Mouse (Mus musculus): ENCODE data around the gene Exosc9. TPM values are rescaled to one million over a fixed set of nuclear protein-coding genes. Genes with fewer than 3 reads are reported as not detected.

Exosc9 gene
- polyA plus RNA-seq, 1 experiment from 2014 or later, result 69.1 TPM

DNA sequence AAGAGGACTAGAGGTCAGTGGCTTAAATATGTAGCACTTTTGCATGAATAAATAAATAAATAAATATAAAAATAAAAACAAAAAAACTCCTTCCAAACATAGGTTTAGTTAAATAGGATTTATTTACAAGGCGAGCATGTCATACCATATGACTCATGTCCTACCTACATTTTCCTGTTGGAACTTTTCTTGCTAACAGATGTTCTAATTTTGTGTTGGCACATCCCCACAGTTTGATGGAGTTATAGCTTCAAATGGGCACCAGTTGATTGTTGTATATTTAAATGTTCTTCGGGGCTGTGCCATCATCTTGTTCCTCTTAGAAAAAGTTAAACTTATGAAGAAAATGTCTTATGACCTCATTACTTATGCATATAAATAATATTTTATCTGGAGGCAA, 11.0 kb upstream of the Exosc9 start:
- Histone ChIP-seq H3K27ac (ENCODE audit: low read depth, low read length) (no peak overlapping the region), H3K36me3 (ENCODE audit: control insufficient read depth, insufficient read depth, low read length) (no peaks in the 10 kb centered on the region), H3K27me3 (ENCODE audit: control insufficient read depth, insufficient read depth, low read length) (no peaks in the 10 kb centered on the region), H3K4me3 (ENCODE audit: low read length) (no peak overlapping the region), H3K4me2 (replicated peaks; ENCODE audit: low read depth, low read length) (no peak overlapping the region), H3K4me1 (ENCODE audit: control insufficient read depth, insufficient read depth, low read length) (no peaks in the 10 kb centered on the region), H3K9me3 (ENCODE audit: control insufficient read depth, low read length) (no peaks in the 10 kb centered on the region), H3K9ac (ENCODE audit: low read depth, low read length) (no peak overlapping the region)
- no peak for ATAC-seq (ENCODE audit: low FRiP score, low TSS enrichment)
- WGBS, result 94% methylated on average over 2 of the region's 2 CpGs

DNA sequence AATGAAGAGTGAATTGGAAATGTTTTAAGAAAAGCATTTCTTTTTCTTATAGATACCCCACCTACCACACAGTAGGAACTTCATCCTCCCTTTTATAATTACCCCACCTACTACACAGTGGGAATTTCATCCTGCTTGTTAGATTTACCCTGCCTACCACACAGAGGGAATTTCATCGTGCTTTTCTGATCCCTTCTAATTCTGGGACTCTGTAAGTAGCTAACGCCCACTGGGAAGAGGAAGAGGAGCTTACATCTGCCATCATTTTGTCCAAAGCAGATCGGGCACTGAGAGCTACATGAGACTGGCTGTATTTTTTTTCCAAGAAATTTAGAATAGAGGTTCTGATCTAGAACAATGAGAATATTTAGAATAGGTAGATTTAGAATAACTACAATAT, 7.4 kb upstream of the Exosc9 start:
- Histone ChIP-seq H3K27me3 (ENCODE audit: control insufficient read depth, insufficient read depth, low read length) (no peaks in the 10 kb centered on the region), H3K4me2 (replicated peaks; ENCODE audit: low read depth, low read length) (no peak overlapping the region), H3K9ac (ENCODE audit: low read depth, low read length) (no peak overlapping the region), H3K4me3 (ENCODE audit: low read length) (no peak overlapping the region), H3K4me1 (ENCODE audit: control insufficient read depth, insufficient read depth, low read length) (no peaks in the 10 kb centered on the region), H3K36me3 (ENCODE audit: control insufficient read depth, insufficient read depth, low read length) (no peaks in the 10 kb centered on the region), H3K27ac (ENCODE audit: low read depth, low read length) (no peak overlapping the region), H3K9me3 (ENCODE audit: control insufficient read depth, low read length) (no peaks in the 10 kb centered on the region)
- ATAC-seq (ENCODE audit: low FRiP score, low TSS enrichment), result no peak
- 86% methylated on average over 3 of the region's 3 CpGs for WGBS

DNA sequence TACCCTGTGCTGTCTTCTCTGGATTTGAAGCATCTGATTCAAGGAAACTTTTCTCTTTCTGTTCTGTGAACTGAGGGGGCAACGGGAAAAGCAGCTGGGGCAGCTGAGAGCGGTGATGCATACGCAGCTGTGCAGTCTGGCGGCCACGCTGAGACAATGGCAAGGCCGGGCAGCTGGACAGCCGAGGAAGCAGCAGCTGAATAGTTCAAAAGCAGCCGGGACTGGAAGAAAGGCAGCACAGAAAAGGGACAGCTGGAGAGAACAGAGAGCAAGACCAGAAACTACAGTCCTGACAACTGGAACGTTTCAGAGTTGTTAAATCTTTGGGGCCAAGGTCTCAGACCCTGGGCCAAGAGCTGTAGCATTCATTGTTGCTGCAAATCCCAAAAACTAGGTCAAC, 1.1 kb upstream of the Exosc9 start:
- Histone ChIP-seq H3K36me3 (ENCODE audit: control insufficient read depth, insufficient read depth, low read length) (peaks cover 24% of the 10 kb centered on the region), H3K27ac (ENCODE audit: low read depth, low read length) (no peak overlapping the region), H3K4me2 (replicated peaks; ENCODE audit: low read depth, low read length) (peak overlapping the region; percentile 93), H3K27me3 (ENCODE audit: control insufficient read depth, insufficient read depth, low read length) (no peaks in the 10 kb centered on the region), H3K9me3 (ENCODE audit: control insufficient read depth, low read length) (no peaks in the 10 kb centered on the region), H3K4me1 (ENCODE audit: control insufficient read depth, insufficient read depth, low read length) (no peaks in the 10 kb centered on the region), H3K9ac (ENCODE audit: low read depth, low read length) (0 out of 2 replicates have a peak overlapping the region, but pooled peaks have one; percentile 4), H3K4me3 (ENCODE audit: low read length) (peak overlapping the region; percentile 93; the same call in 1 of the 2 replicates)
- WGBS, result 27% methylated on average over 9 of the region's 9 CpGs
- ATAC-seq (ENCODE audit: low FRiP score, low TSS enrichment), result no peak

DNA sequence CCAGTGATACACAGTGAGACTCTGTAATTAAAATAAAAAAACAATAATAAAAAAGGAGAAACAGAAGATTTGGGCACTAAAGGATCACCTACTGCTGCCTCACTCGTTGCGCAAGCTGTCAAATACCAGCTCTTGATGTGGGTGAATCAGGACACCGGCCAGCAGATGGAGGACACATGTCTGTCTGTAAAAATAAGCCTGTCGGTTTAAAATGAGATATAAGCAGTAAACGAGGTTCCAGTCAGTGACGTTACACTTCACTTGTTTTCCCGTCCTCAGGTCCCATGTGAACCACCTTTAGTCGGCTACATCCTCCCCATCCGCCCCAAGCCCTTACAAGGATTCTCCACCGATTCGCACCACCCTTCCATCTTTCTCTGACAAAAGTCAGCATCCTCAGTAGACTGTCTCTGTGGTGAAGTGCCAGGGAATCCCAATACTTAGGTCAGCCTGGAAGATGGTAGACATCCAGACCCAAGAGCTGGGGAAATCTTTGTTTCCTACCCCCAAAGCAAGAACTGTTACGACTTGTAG, 488 bp upstream of the Exosc9 start:
- peak; percentile 62 for ATAC-seq (ENCODE audit: low FRiP score, low TSS enrichment)
- no peaks in the 10 kb centered on the region for H3K4me1 ChIP-seq (ENCODE audit: control insufficient read depth, insufficient read depth, low read length)
- no peaks in the 10 kb centered on the region for H3K27me3 ChIP-seq (ENCODE audit: control insufficient read depth, insufficient read depth, low read length)
- peak overlapping the region; percentile 93 for H3K4me3 ChIP-seq (ENCODE audit: low read length)
- no peak overlapping the region for H3K27ac ChIP-seq (ENCODE audit: low read depth, low read length)
- peak overlapping the region; percentile 93 for H3K4me2 ChIP-seq (replicated peaks; ENCODE audit: low read depth, low read length)
- peak overlapping the region; percentile 72; the same call in 1 of the 2 replicates for H3K9ac ChIP-seq (ENCODE audit: low read depth, low read length)
- peaks cover 28% of the 10 kb centered on the region for H3K36me3 ChIP-seq (ENCODE audit: control insufficient read depth, insufficient read depth, low read length)
- H3K9me3 ChIP-seq (ENCODE audit: control insufficient read depth, low read length), result no peaks in the 10 kb centered on the region
- 22% methylated on average over 12 of the region's 12 CpGs for WGBS

DNA sequence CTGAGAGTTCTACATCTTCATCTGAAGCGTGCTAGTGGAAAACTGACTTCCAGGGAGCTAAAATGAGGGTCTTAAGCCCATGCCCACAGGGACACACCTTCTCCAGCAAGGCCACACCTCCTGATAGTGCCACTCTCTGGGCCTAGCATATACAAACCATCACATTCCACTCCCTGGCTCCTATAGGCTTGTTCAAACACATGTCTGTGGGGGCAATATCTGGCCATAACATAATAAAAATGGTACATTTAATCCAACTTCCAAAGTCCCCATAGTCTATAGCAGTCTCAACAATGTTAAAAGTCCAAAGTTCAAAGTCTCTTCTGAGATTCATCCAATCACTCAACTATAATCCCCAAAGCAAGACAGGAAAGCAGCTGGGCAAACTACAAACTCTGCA, 5.2 kb downstream of the Exosc9 start:
- Histone ChIP-seq H3K9me3 (ENCODE audit: control insufficient read depth, low read length) (no peaks in the 10 kb centered on the region), H3K27ac (ENCODE audit: low read depth, low read length) (no peak overlapping the region), H3K9ac (ENCODE audit: low read depth, low read length) (no peak overlapping the region), H3K4me3 (ENCODE audit: low read length) (no peak overlapping the region), H3K36me3 (ENCODE audit: control insufficient read depth, insufficient read depth, low read length) (peaks cover 62% of the 10 kb centered on the region), H3K4me1 (ENCODE audit: control insufficient read depth, insufficient read depth, low read length) (no peaks in the 10 kb centered on the region), H3K27me3 (ENCODE audit: control insufficient read depth, insufficient read depth, low read length) (no peaks in the 10 kb centered on the region), H3K4me2 (replicated peaks; ENCODE audit: low read depth, low read length) (no peak overlapping the region)
- 81% methylated on average over 1 of the region's 1 CpGs for WGBS
- ATAC-seq (ENCODE audit: low FRiP score, low TSS enrichment), result no peak

DNA sequence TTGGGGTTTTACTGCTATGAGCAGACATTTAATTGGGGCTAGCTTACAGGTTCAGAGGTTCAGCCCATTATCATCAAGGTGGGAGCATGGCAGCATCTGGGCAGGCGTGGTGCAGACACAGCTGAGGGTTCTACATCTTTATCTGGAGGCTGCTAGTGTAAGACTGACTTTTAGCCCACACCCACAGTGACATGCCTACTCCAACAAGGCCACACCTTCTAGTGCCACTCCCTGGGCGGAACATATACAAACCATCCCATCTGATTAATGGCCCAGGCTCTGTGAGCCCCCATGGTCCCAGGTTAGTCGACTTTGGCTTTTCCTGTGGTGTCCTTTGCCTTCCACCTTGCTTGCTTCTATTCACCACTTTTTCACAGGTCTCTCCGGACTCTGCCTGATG, 7.2 kb downstream of the Exosc9 start:
- Histone ChIP-seq H3K27me3 (ENCODE audit: control insufficient read depth, insufficient read depth, low read length) (no peaks in the 10 kb centered on the region), H3K36me3 (ENCODE audit: control insufficient read depth, insufficient read depth, low read length) (peaks cover 70% of the 10 kb centered on the region), H3K9ac (ENCODE audit: low read depth, low read length) (no peak overlapping the region), H3K9me3 (ENCODE audit: control insufficient read depth, low read length) (no peaks in the 10 kb centered on the region), H3K4me1 (ENCODE audit: control insufficient read depth, insufficient read depth, low read length) (no peaks in the 10 kb centered on the region), H3K27ac (ENCODE audit: low read depth, low read length) (no peak overlapping the region), H3K4me2 (replicated peaks; ENCODE audit: low read depth, low read length) (no peak overlapping the region), H3K4me3 (ENCODE audit: low read length) (no peak overlapping the region)
- ATAC-seq (ENCODE audit: low FRiP score, low TSS enrichment), result no peak
- WGBS, result 80% methylated on average over 4 of the region's 4 CpGs

DNA sequence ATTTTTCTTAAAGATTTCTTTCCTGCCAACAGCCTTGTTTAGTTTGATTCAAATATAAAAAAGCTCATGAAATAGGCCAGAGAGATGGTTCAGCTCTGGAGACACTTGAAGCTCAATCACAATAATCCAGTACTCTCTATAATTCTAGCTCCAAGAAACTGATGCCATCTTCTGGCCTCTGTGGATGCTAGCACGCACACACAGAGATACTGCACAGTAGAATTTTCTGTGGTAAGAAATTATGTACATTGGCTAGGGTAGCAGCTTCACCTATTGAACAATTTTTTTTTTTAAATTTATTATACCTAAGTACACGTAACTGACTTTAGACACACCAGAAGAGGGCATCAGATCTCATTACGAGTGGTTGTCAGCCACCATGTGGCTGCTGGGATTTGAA, 11.3 kb downstream of the Exosc9 start:
- peaks cover 73% of the 10 kb centered on the region for H3K36me3 ChIP-seq (ENCODE audit: control insufficient read depth, insufficient read depth, low read length)
- 90% methylated on average over 3 of the region's 3 CpGs for WGBS
- ATAC-seq (ENCODE audit: low FRiP score, low TSS enrichment), result no peak

DNA sequence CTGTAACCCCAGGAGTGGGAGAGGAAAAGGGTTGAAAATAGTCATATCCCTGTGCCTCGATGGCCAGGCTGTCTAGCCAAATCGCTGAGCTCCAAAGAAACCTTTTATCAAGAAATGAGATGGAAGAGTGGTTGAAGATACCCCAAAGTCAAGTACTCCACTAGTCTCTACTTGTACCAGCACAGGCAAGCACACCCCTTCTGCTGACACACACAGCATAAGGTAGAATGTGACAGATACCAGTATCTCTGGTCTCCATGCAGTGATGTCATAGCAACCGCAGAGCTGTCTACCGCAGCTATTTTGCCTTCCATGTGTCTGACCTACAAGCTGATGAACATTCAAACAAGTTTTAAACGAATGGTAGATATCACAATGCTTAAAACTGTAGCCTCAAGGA, 17.4 kb downstream of the Exosc9 start:
- Histone ChIP-seq H3K4me1 (ENCODE audit: control insufficient read depth, insufficient read depth, low read length) (peaks cover 16% of the 10 kb centered on the region), H3K9ac (ENCODE audit: low read depth, low read length) (0 out of 2 replicates have a peak overlapping the region, but pooled peaks have one; percentile 92), H3K4me2 (replicated peaks; ENCODE audit: low read depth, low read length) (peak overlapping the region; percentile 70), H3K27ac (ENCODE audit: low read depth, low read length) (no peak overlapping the region), H3K4me3 (ENCODE audit: low read length) (peak overlapping the region; percentile 90; the same call in 1 of the 2 replicates), H3K9me3 (ENCODE audit: control insufficient read depth, low read length) (no peaks in the 10 kb centered on the region), H3K36me3 (ENCODE audit: control insufficient read depth, insufficient read depth, low read length) (peaks cover 55% of the 10 kb centered on the region), H3K27me3 (ENCODE audit: control insufficient read depth, insufficient read depth, low read length) (no peaks in the 10 kb centered on the region)
- ATAC-seq (ENCODE audit: low FRiP score, low TSS enrichment), result no peak
- WGBS, result 91% methylated on average over 5 of the region's 5 CpGs

More for the DNA sequence above, 11.3 kb downstream of the Exosc9 start:
- no peak overlapping the region for H3K4me2 ChIP-seq (replicated peaks; ENCODE audit: low read depth, low read length)
- H3K9ac ChIP-seq (ENCODE audit: low read depth, low read length), result no peak overlapping the region
- H3K4me1 ChIP-seq (ENCODE audit: control insufficient read depth, insufficient read depth, low read length), result no peaks in the 10 kb centered on the region
- H3K4me3 ChIP-seq (ENCODE audit: low read length), result no peak overlapping the region
- H3K9me3 ChIP-seq (ENCODE audit: control insufficient read depth, low read length), result no peaks in the 10 kb centered on the region
- H3K27me3 ChIP-seq (ENCODE audit: control insufficient read depth, insufficient read depth, low read length), result no peaks in the 10 kb centered on the region
- no peak overlapping the region for H3K27ac ChIP-seq (ENCODE audit: low read depth, low read length)

DNA sequence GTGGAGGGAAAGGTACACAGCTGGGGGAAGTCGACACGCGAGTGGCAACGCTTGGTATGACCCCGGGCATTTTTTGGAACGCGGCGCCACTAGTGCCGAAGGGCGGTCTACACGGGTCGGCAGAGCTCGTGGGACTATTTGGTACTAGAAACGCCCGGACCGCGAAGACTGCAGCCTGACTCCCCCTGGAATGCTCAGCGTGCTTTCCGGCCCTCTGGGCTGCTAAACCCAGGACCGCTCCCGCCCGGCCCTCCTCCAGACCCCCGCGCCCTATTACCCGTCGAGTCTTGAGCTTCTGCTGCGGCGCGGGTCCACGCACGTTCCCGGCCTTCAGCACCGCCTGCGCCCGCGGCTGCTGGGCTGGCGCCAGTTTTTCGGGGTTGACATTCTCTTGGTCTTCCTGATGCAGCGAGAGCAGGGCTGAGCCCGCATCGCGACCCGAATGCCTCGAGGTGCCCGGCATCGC, 19.0 kb downstream of the Exosc9 start:
- H3K9ac ChIP-seq (ENCODE audit: low read depth, low read length), result peak overlapping the region; percentile 92
- H3K4me2 ChIP-seq (replicated peaks; ENCODE audit: low read depth, low read length), result peak overlapping the region; percentile 70
- peaks cover 16% of the 10 kb centered on the region for H3K4me1 ChIP-seq (ENCODE audit: control insufficient read depth, insufficient read depth, low read length)
- under 1% methylated on average over 40 of the region's 46 CpGs for WGBS
- H3K9me3 ChIP-seq (ENCODE audit: control insufficient read depth, low read length), result no peaks in the 10 kb centered on the region
- no peaks in the 10 kb centered on the region for H3K27me3 ChIP-seq (ENCODE audit: control insufficient read depth, insufficient read depth, low read length)
- peak overlapping the region; percentile 80 for H3K27ac ChIP-seq (ENCODE audit: low read depth, low read length)
- peak; percentile 51 for ATAC-seq (ENCODE audit: low FRiP score, low TSS enrichment)
- peaks cover 40% of the 10 kb centered on the region for H3K36me3 ChIP-seq (ENCODE audit: control insufficient read depth, insufficient read depth, low read length)
- H3K4me3 ChIP-seq (ENCODE audit: low read length), result peak overlapping the region; percentile 90

All from kidney, embryonic 14.5 days (tissue).